In the genomic region with DNA sequence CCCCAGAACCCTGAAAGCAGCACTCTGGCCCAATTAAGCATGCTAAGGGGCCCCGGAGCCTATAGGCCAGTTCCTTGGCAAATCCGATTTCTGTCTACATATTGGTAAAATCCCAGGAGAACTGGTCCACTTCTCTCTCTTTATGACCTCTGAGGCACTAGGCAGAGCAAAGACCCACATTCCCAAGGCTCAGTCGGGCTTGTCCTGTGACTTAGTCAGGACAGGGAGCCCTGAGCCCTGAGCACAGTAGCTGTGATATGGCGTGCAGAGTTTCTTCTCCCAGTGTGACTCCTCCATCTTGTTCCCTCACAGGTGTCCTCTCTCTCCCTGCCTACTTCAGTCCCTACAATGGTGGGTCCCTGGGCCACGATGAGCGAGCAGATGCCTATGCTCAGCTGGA, we compare ENCODE assay signal across 12 mouse cellular contexts.
"Had no signal": no experiment of that assay in that cellular context is flagged by ENCODE, and none has a peak within 500 bp of the region (broad histone marks: within the 10 kb centered on the region; RNA-seq: fewer than 3 reads in every experiment).

No protein-coding gene starts in this region.

- H3K4me2 ChIP-seq: limb, embryonic 15.5 days; liver, embryonic 12.5 days; lung, embryonic 14.5 days; neural tube, embryonic 15.5 days had no signal

- H3K27ac ChIP-seq: limb, embryonic 15.5 days; liver, embryonic 12.5 days; neural tube, embryonic 15.5 days had no signal

- H3K4me3 ChIP-seq: limb, embryonic 15.5 days; liver, embryonic 12.5 days; midbrain, embryonic 10.5 days; myocyte; neural tube, embryonic 15.5 days had no signal

- H3K9ac ChIP-seq: limb, embryonic 15.5 days; liver, embryonic 12.5 days; lung, embryonic 14.5 days; neural tube, embryonic 15.5 days had no signal

- H3K9me3 ChIP-seq: limb, embryonic 15.5 days; liver, embryonic 12.5 days; midbrain, embryonic 10.5 days; neural tube, embryonic 15.5 days had no signal

- H3K27me3 ChIP-seq: limb, embryonic 15.5 days; neural tube, embryonic 15.5 days had no signal

- ATAC-seq: liver, embryonic 12.5 days had no signal

- DNase-seq: left cerebral cortex, postnatal 4 days; lung, embryonic 14.5 days; lung, postnatal 4 days; midbrain, embryonic 14.5 days; right cerebral cortex, adult 18-20 months; right cerebral cortex, postnatal 25 days; thymus, postnatal 4 days had no signal

- H3K36me3 ChIP-seq: limb, embryonic 15.5 days; liver, embryonic 12.5 days; neural tube, embryonic 15.5 days had no signal
